Mouse (Mus musculus) G1E (cell line): ENCODE measurements around the gene Atp6v0e.

Experiments used
- CTCF ChIP-seq: IDR thresholded peaks from 2 replicates; pipeline ENCODE4 v1.5.1; 2012; ENCODE audit warnings: low read depth, low read length, inconsistent platforms, mixed read lengths
- GATA1 ChIP-seq: IDR thresholded peaks from 2 replicates; pipeline ENCODE4 v1.6.1; 2012; ENCODE audit warnings: borderline replicate concordance, low read length, inconsistent platforms, mixed read lengths
- POLR2AphosphoS5 ChIP-seq: IDR thresholded peaks from 2 replicates; pipeline ENCODE4 v1.6.1; 2012; ENCODE audit warnings: low read depth, low read length, inconsistent platforms; ENCODE audit not compliant: insufficient replicate concordance

DNA sequence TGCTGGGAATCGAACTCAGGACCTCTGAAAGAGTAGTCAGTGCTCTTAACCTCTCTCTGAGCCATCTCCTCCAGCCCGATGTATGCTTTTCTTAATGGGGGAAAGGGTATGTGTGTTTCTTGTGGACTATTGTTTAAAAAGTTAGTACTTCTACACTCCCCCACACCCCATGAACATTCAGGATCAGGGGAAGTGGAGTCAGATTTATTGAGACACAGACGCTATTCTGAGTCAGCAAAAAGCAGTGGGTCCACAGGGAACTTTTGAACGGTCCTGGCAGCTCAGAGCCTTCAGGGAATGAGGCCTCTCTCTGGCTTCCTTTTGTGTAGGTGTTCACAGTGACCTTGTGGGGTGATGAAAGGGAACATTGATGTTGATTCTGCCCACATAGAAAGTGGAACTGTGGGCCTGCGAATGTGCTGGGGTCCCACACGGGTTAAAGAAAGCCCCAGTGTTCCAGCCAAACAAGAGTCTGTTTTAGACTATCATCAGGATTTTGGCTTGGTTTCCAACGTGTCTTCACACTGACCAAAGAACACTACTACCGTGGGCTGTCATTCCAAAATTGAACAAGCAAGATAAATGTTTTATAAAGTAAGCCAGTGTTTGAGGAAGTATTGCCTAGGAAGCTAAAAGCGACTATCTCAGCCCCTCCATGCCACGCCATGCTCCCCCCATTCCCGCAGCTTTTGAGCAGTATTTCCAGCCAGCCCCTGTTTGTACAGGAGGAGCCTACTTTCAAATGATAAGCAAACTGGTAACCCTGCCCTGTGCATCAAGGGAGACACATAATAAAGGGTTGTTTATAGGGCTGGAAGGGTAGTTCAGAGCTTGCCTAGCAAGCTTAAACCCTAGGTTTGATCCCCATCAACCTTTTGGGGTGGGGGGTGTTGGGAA is 42.7 kb downstream of the Atp6v0e start:
- TF ChIP-seq CTCF, result no peak
- TF ChIP-seq GATA1, result no peak
- no peak for TF ChIP-seq POLR2AphosphoS5
